ENCODE assay signal across 19 mouse cellular contexts in genomic region chr2:164863411-164863810, GRCm38 (mm10). TPM values are rescaled to one million over a fixed set of nuclear protein-coding genes. Genes with fewer than 3 reads are reported as not detected.
DNase-seq lines count a peak whose midpoint lies in the region; ATAC-seq and TF ChIP-seq lines count a peak whose summit lies in the region.
"Not testable (repeated sequence)": the region's sequence is repeated elsewhere in the genome, so short reads cannot be mapped to it uniquely, and the experiment has no call there.
"Had no signal": no experiment of that assay in that cellular context is flagged by ENCODE, and none has a peak within 500 bp of the region (broad histone marks: within the 10 kb centered on the region; RNA-seq: fewer than 3 reads in every experiment).

No protein-coding gene starts in this region.

- not testable (repeated sequence) for ATAC-seq in intestine, embryonic 15.5 days; lung, embryonic 16.5 days (ENCODE audit: low read depth)

- not testable (repeated sequence) for H3K9ac ChIP-seq in intestine, embryonic 15.5 days; lung, embryonic 16.5 days (ENCODE audit: low read length)

- not testable (repeated sequence) for TF ChIP-seq CTCF in bone marrow macrophage, adult 2 months (IDR thresholded peaks at IDR 0.05; ENCODE audit: low read depth, low read length); gastrocnemius, adult 2 months (IDR thresholded peaks at IDR 0.05)

- H3K36me3 ChIP-seq in intestine, embryonic 15.5 days; lung, embryonic 16.5 days (ENCODE audit: control insufficient read depth, insufficient read depth, low read length): not testable (repeated sequence)

- H3K27ac ChIP-seq in bone marrow macrophage, adult 2 months (ENCODE audit: insufficient read depth, low read depth, low read length), result peak overlapping the region; percentile 94
- H3K27ac ChIP-seq in gastrocnemius, adult 2 months, result not testable (repeated sequence)
- H3K27ac ChIP-seq in intestine, embryonic 15.5 days, result 0 out of 2 replicates have a peak overlapping the region, but pooled peaks have one; percentile 83
- H3K27ac ChIP-seq in lung, embryonic 16.5 days (ENCODE audit: low read length), result peak overlapping the region; percentile 97

- H3K27me3 ChIP-seq in intestine, embryonic 15.5 days (replicated peaks); lung, embryonic 16.5 days (ENCODE audit: control insufficient read depth, insufficient read depth, low read depth, low read length): not testable (repeated sequence)

- peaks cover 73% of the 10 kb centered on the region for H3K4me1 ChIP-seq in bone marrow macrophage, adult 2 months (ENCODE audit: control insufficient read depth, insufficient read depth, low read length)
- H3K4me1 ChIP-seq in intestine, embryonic 15.5 days (replicated peaks), result peaks cover 32% of the 10 kb centered on the region
- peaks cover 36% of the 10 kb centered on the region for H3K4me1 ChIP-seq in lung, embryonic 16.5 days (replicated peaks; ENCODE audit: control insufficient read depth, insufficient read depth, low read length)

- intact Hi-C loops in gastrocnemius, adult 2 months (cut with DNase I), result not testable (repeated sequence)

- not testable (repeated sequence) for H3K9me3 ChIP-seq in intestine, embryonic 15.5 days; lung, embryonic 16.5 days (ENCODE audit: control insufficient read depth, low read length)

- H3K4me2 ChIP-seq in intestine, embryonic 15.5 days (replicated peaks); lung, embryonic 16.5 days (ENCODE audit: low read depth, low read length): not testable (repeated sequence)

- DNase-seq in ES-CJ7 (ENCODE audit: low read depth, low spot score) (peak; percentile 41), R1 (ENCODE audit: low read depth, low spot score) (peak; percentile 46)
- DNase-seq in gastrocnemius, adult 2 months, result peak; percentile 7

- 95% methylated on average over 9 of the region's 9 CpGs for WGBS in intestine, embryonic 15.5 days
- 94% methylated on average over 8 of the region's 9 CpGs for WGBS in lung, embryonic 16.5 days

- not testable (repeated sequence) for H3K4me3 ChIP-seq in bone marrow macrophage, adult 2 months (ENCODE audit: insufficient read depth, low read length); gastrocnemius, adult 2 months; intestine, embryonic 15.5 days (replicated peaks); lung, embryonic 16.5 days (ENCODE audit: low read length)

- TF ChIP-seq POLR2A in bone marrow macrophage, adult 2 months (IDR thresholded peaks at IDR 0.05; ENCODE audit: borderline replicate concordance, low read depth, low read length), result not testable (repeated sequence)

RNA-seq across cellular contexts. Expression of gene Pltp, which starts 5.9 kb away (rescaled TPM):
- 1,260 and 1,371 TPM in 2 replicates for polyA plus RNA-seq in bone marrow macrophage, adult 2 months (2012; ENCODE audit: insufficient read depth, insufficient read length, missing spikeins)
- 10 to 100 TPM; 11.4 to 20.1 TPM for total RNA-seq in gastrocnemius, adult 2 months (2021)
- 28.7 and 29.5 TPM in 2 replicates for polyA plus RNA-seq in intestine, embryonic 15.5 days (2015; fragmentation: Nextera tagmentation; extraction: Ambion mirVana)
- 193 and 203 TPM in 2 replicates for polyA plus RNA-seq in lung, embryonic 16.5 days (2015; fragmentation: Nextera tagmentation; extraction: Ambion mirVana)

RNA-seq across cellular contexts. Expression of gene Pcif1, which starts 15.7 kb away (rescaled TPM):
- 27.1 and 27.6 TPM in 2 replicates for polyA plus RNA-seq in bone marrow macrophage, adult 2 months (2012; ENCODE audit: insufficient read depth, insufficient read length, missing spikeins)
- 10 to 100 TPM; 25.6 TPM for total RNA-seq in gastrocnemius, adult 2 months (2021)
- polyA plus RNA-seq in intestine, embryonic 15.5 days (2015; fragmentation: Nextera tagmentation; extraction: Ambion mirVana), result 63.6 and 65.5 TPM in 2 replicates
- polyA plus RNA-seq in lung, embryonic 16.5 days (2015; fragmentation: Nextera tagmentation; extraction: Ambion mirVana), result 75.3 and 75.8 TPM in 2 replicates

RNA-seq across cellular contexts. Expression of gene Neurl2, which starts 30.2 kb away (rescaled TPM):
- 21.0 and 25.4 TPM in 2 replicates for polyA plus RNA-seq in bone marrow macrophage, adult 2 months (2012; ENCODE audit: insufficient read depth, insufficient read length, missing spikeins)
- total RNA-seq in gastrocnemius, adult 2 months (2021), result 10 to 100 TPM; 31.1 to 37.0 TPM
- polyA plus RNA-seq in intestine, embryonic 15.5 days (2015; fragmentation: Nextera tagmentation; extraction: Ambion mirVana), result 6.8 and 7.4 TPM in 2 replicates
- polyA plus RNA-seq in lung, embryonic 16.5 days (2015; fragmentation: Nextera tagmentation; extraction: Ambion mirVana), result 7.1 and 7.8 TPM in 2 replicates

RNA-seq across cellular contexts. Expression of gene Ctsa, which starts 30.7 kb away (rescaled TPM):
- 632 and 760 TPM in 2 replicates for polyA plus RNA-seq in bone marrow macrophage, adult 2 months (2012; ENCODE audit: insufficient read depth, insufficient read length, missing spikeins)
- total RNA-seq in gastrocnemius, adult 2 months (2021), result 10 to 100 TPM; 50.2 to 58.1 TPM
- 266 and 277 TPM in 2 replicates for polyA plus RNA-seq in intestine, embryonic 15.5 days (2015; fragmentation: Nextera tagmentation; extraction: Ambion mirVana)
- polyA plus RNA-seq in lung, embryonic 16.5 days (2015; fragmentation: Nextera tagmentation; extraction: Ambion mirVana), result 156 and 161 TPM in 2 replicates

RNA-seq across cellular contexts. Expression of gene Spata25, which starts 35.1 kb away (rescaled TPM):
- polyA plus RNA-seq in bone marrow macrophage, adult 2 months (2012; ENCODE audit: insufficient read depth, insufficient read length, missing spikeins), result 1.4 TPM in 1 of 2 replicates, not detected in the other
- total RNA-seq in gastrocnemius, adult 2 months (2021), result under 1 TPM in 1 of 2 experiments, not detected in 1; 0.84 TPM
- polyA plus RNA-seq in intestine, embryonic 15.5 days (2015; fragmentation: Nextera tagmentation; extraction: Ambion mirVana), result not detected in 2 replicates
- not detected in 2 replicates for polyA plus RNA-seq in lung, embryonic 16.5 days (2015; fragmentation: Nextera tagmentation; extraction: Ambion mirVana)
- total RNA-seq: adrenal gland, adult 18-20 months; adrenal gland, postnatal 14 days; adrenal gland, postnatal 36 days; CH12.LX had no signal
- polyA plus RNA-seq: activated CD4-positive, CD25-positive, alpha-beta regulatory T cell, adult 4 months; brain, embryonic 14.5 days; CD4-positive, CD25-positive, alpha-beta regulatory T cell, adult 4 months; embryonic facial prominence, embryonic 10.5 days; embryonic facial prominence, embryonic 14.5 days; forebrain, embryonic 11.5 days; forebrain, embryonic 13.5 days; forebrain, embryonic 15.5 days; forebrain, postnatal 0 days had no signal
